Mouse (Mus musculus) heart, embryonic 10.5 days (tissue): ENCODE measurements at regions not wholly inside any gene's neighbourhood (a gene's known extent, or its start where the extent isn't known, plus 50 kb on each side); places are given as distances from the start of the nearest gene placed in this dataset.

Experiments
- DNase-seq: peaks from one replicate; pipeline ENCODE4 v3.0.0-alpha.2; 2017; ENCODE audit warnings: low spot score
- H3K27ac ChIP-seq: fragments of 300-500 bp; sonication (generic); 2 replicates; pipeline ENCODE4 v1.5.1; 2016; ENCODE audit warnings: mild to moderate bottlenecking
- H3K27me3 ChIP-seq: fragments of 300-500 bp; sonication (generic); 2 replicates; pipeline ENCODE4 v1.6.1; 2016; ENCODE audit warnings: mild to moderate bottlenecking; ENCODE audit not compliant: poor library complexity, insufficient read depth, severe bottlenecking
- H3K36me3 ChIP-seq: fragments of 300-500 bp; sonication (generic); 2 replicates; pipeline ENCODE4 v1.6.1; 2016; ENCODE audit warnings: mild to moderate bottlenecking, moderate library complexity
- H3K4me1 ChIP-seq: fragments of 300-500 bp; sonication (generic); 2 replicates; pipeline ENCODE4 v1.6.1; 2016; ENCODE audit warnings: mild to moderate bottlenecking
- H3K4me3 ChIP-seq: fragments of 300-500 bp; sonication (generic); 2 replicates; pipeline ENCODE4 v1.5.1; 2016; ENCODE audit warnings: mild to moderate bottlenecking, moderate library complexity
- H3K9me3 ChIP-seq: fragments of 300-500 bp; sonication (generic); 2 replicates; pipeline ENCODE4 v1.6.1; 2016; ENCODE audit warnings: mild to moderate bottlenecking, moderate library complexity
- WGBS: fragments of 180-500 bp; shearing (Covaris S2); methylation state at CpG from one replicate; pipeline ENCODE4 v1.1.7; 2016; 5-methylcytosine and 5-hydroxymethylcytosine counted together

DNA sequence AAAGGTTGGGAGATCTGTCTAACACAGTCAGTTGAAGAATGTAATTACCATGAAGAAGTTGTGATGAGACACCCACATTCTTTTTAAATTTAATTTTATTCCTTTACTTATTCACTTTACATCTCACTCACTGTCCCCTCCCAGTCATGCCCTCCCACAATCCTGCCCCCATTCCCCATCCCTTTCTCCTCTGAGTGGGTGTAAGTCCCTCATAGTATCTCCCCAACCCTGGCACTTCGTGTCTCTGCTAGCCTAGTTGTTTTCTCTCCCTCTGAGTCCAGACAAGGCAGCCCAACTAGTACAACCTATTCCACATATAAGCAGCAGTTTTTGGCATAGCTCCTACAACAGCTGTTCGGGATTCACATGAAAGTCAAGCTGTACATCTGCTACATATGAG is 487.3 kb downstream of the Gm9195 start:
- Histone ChIP-seq H3K4me3 (no peak overlapping the region), H3K36me3 (no peaks in the 10 kb centered on the region), H3K27ac (no peak overlapping the region), H3K9me3 (no peaks in the 10 kb centered on the region), H3K27me3 (no peaks in the 10 kb centered on the region), H3K4me1 (no peaks in the 10 kb centered on the region; the same call in 1 of the 2 replicates)
- WGBS = 76% methylated on average over 2 of the region's 2 CpGs
- DNase-seq = no peak

- no peak overlapping the region for H3K27ac ChIP-seq
- 55% methylated on average over 7 of the region's 7 CpGs for whole genome bisulfite sequencing
- H3K36me3 ChIP-seq = no peaks in the 10 kb centered on the region
- H3K9me3 ChIP-seq = no peaks in the 10 kb centered on the region
- H3K4me3 ChIP-seq = no peak overlapping the region
- no peaks in the 10 kb centered on the region for H3K27me3 ChIP-seq
- H3K4me1 ChIP-seq = no peaks in the 10 kb centered on the region; the same call in 1 of the 2 replicates
- no peak for DNase-seq
Observed at GRCm38 (mm10) chr14:72002205-72003138, 489.2 kb downstream of the Gm9195 start.

GRCm38 (mm10) chr14:71973016-71973415 is 518.6 kb downstream of the Gm9195 start:
- Histone ChIP-seq H3K27ac (no peak overlapping the region), H3K36me3 (no peaks in the 10 kb centered on the region)
- 83% methylated on average over 4 of the region's 4 CpGs for WGBS

GRCm38 (mm10) chr14:71972521-71972920 is 519.1 kb downstream of the Gm9195 start:
- no peak overlapping the region for H3K4me3 ChIP-seq
- 90% methylated on average over 1 of the region's 1 CpGs for WGBS
- DNase-seq = no peak
- no peaks in the 10 kb centered on the region for H3K36me3 ChIP-seq
- no peak overlapping the region for H3K27ac ChIP-seq
- no peaks in the 10 kb centered on the region for H3K27me3 ChIP-seq
- no peaks in the 10 kb centered on the region for H3K9me3 ChIP-seq
- H3K4me1 ChIP-seq = no peaks in the 10 kb centered on the region

More at GRCm38 (mm10) chr14:71973016-71973415, 518.6 kb downstream of the Gm9195 start:
- DNase-seq = no peak
- no peaks in the 10 kb centered on the region for H3K4me1 ChIP-seq
- H3K4me3 ChIP-seq = no peak overlapping the region
- no peaks in the 10 kb centered on the region for H3K27me3 ChIP-seq
- no peaks in the 10 kb centered on the region for H3K9me3 ChIP-seq

DNA sequence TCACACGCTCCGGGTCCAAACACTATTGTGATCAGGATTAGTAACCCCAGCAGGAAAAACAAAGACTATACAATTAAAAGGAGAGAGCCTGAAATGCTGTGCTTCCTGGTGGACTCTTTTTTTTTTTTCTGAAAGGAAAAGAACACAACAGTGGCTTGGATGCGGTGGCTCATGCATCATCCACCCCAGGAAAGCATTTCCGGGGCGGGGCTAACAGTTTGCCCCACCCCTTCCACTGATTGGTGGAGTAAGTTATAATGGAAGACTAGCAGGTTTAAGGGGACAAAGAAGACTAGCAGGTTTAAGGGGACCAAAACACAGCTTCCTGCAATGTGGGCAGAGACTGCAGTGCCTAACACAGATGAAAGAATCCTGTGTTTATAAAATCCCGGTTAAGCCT is 524.0 kb downstream of the Gm9195 start:
- WGBS = 71% methylated on average over 6 of the region's 6 CpGs
- H3K9me3 ChIP-seq = no peaks in the 10 kb centered on the region
- H3K27me3 ChIP-seq = no peaks in the 10 kb centered on the region
- no peaks in the 10 kb centered on the region for H3K4me1 ChIP-seq
- H3K36me3 ChIP-seq = no peaks in the 10 kb centered on the region
- no peak overlapping the region for H3K4me3 ChIP-seq
- no peak for DNase-seq
- no peak overlapping the region for H3K27ac ChIP-seq

DNA sequence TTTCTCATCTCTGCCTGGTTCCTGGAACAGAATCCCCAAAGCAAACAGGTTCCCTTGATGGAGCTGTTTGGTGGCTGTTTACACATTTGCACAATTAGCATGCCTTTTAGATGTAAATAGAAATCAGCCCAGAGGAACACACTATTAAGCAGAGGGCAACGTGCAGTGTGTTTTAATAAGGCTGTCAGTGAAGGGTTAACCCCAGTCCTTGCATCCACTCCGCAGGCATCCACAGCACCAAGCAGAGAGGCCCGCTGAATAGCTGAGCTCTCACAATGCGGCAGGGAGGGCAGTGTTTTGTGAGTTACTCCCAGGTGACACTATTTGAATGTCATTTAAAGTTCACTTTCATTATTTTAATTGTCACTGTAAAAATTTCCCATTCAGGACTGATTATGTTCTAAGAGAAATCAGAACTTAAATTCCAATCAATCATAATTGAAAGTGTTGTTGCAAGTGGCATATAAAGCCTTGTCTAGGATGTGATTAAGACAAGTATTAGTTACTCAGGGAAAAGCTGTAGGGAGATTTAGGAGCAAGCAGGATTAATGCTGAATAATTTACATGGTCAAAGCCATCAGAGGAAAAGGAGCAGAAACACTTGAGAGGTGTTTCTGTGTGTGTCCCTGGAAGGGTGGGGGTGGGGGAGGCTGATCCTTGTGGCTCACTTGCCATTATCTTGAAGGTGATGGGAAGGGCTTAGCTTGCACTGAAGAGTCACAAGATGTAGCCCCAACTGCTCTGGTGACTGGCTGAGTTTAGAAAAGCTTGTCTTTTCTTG is 528.1 kb downstream of the Gm9195 start:
- Histone ChIP-seq H3K27me3 (no peaks in the 10 kb centered on the region), H3K36me3 (no peaks in the 10 kb centered on the region), H3K4me3 (no peak overlapping the region), H3K9me3 (no peaks in the 10 kb centered on the region), H3K4me1 (no peaks in the 10 kb centered on the region), H3K27ac (no peak overlapping the region)
- DNase-seq = no peak
- WGBS = 6% methylated on average over 4 of the region's 4 CpGs

DNA sequence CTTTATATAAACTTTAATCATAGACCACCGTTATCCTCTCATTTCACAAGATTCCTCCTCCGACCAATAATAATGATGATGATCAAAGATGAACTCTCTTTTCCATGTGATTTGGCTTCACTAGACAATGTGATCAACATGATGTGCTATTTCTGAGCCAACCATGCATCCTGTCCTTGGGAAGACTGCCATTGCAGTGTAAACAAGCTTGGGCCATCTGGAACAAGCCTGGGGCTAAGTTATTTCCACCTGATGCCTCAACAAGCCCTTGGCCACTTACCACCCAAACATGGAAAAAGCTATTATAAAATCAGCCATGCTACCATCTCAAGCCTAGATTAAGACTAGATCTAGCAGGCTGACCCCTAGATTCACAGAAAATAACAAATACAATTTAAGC is 542.9 kb downstream of the Gm9195 start:
- Histone ChIP-seq H3K4me3 (no peak overlapping the region), H3K9me3 (no peaks in the 10 kb centered on the region), H3K27ac (no peak overlapping the region), H3K4me1 (no peaks in the 10 kb centered on the region), H3K36me3 (no peaks in the 10 kb centered on the region), H3K27me3 (no peaks in the 10 kb centered on the region)
- WGBS = 89% methylated on average over 2 of the region's 2 CpGs
- no peak for DNase-seq

GRCm38 (mm10) chr14:71937157-71937485 is 554.5 kb downstream of the Gm9195 start:
- Histone ChIP-seq H3K4me3 (no peak overlapping the region), H3K27me3 (no peaks in the 10 kb centered on the region)
- WGBS = 80% methylated on average over 2 of the region's 2 CpGs

GRCm38 (mm10) chr14:71936373-71937156 is 555.1 kb downstream of the Gm9195 start:
- Histone ChIP-seq H3K27ac (no peak overlapping the region), H3K27me3 (no peaks in the 10 kb centered on the region), H3K36me3 (no peaks in the 10 kb centered on the region), H3K9me3 (no peaks in the 10 kb centered on the region), H3K4me3 (no peak overlapping the region), H3K4me1 (no peaks in the 10 kb centered on the region)
- WGBS = 50% methylated on average over 6 of the region's 6 CpGs
- DNase-seq = no peak

More at GRCm38 (mm10) chr14:71937157-71937485, 554.5 kb downstream of the Gm9195 start:
- H3K9me3 ChIP-seq = no peaks in the 10 kb centered on the region
- no peaks in the 10 kb centered on the region for H3K36me3 ChIP-seq
- DNase-seq = no peak
- no peaks in the 10 kb centered on the region for H3K4me1 ChIP-seq
- no peak overlapping the region for H3K27ac ChIP-seq

- no peak overlapping the region for H3K27ac ChIP-seq
- no peaks in the 10 kb centered on the region for H3K4me1 ChIP-seq
- WGBS = 71% methylated on average over 5 of the region's 5 CpGs
- H3K27me3 ChIP-seq = no peaks in the 10 kb centered on the region
- no peaks in the 10 kb centered on the region for H3K36me3 ChIP-seq
- H3K9me3 ChIP-seq = no peaks in the 10 kb centered on the region
- H3K4me3 ChIP-seq = no peak overlapping the region
- no peak for DNase-seq
Observed at GRCm38 (mm10) chr14:71915964-71916363, 575.7 kb downstream of the Gm9195 start.

DNA sequence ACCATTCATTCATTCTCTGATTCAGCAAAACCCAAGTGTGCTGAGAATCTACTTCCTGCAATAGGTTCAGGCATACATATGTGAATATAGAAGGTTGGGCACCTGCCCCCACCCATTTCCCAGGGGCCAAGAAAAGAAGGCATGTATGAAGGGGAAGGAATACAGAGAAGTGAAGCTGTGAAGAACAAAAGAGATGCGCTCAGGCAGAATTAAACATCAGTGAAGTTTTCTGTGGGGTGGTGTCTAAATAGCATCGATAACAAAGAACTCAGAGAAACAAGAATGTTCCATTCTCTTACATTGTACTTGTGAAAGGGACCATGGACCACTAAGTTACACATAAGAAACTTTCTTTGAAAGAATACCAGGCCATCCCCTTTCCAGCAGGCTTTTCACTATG is 580.7 kb downstream of the Gm9195 start:
- no peaks in the 10 kb centered on the region for H3K4me1 ChIP-seq
- 88% methylated on average over 2 of the region's 2 CpGs for WGBS
- H3K27ac ChIP-seq = no peak overlapping the region
- no peaks in the 10 kb centered on the region for H3K9me3 ChIP-seq
- DNase-seq = no peak
- H3K27me3 ChIP-seq = no peaks in the 10 kb centered on the region
- no peaks in the 10 kb centered on the region for H3K36me3 ChIP-seq
- H3K4me3 ChIP-seq = no peak overlapping the region

- H3K27ac ChIP-seq = no peak overlapping the region
- no peak overlapping the region for H3K4me3 ChIP-seq
- no peaks in the 10 kb centered on the region for H3K9me3 ChIP-seq
- WGBS = 86% methylated on average over 4 of the region's 4 CpGs
- no peaks in the 10 kb centered on the region for H3K36me3 ChIP-seq
- no peak for DNase-seq
- no peaks in the 10 kb centered on the region for H3K27me3 ChIP-seq
- no peaks in the 10 kb centered on the region for H3K4me1 ChIP-seq
Observed at GRCm38 (mm10) chr14:71895468-71895867, 596.2 kb downstream of the Gm9195 start.

- H3K36me3 ChIP-seq = no peaks in the 10 kb centered on the region
- WGBS = 74% methylated on average over 4 of the region's 4 CpGs
- H3K27ac ChIP-seq = no peak overlapping the region
Observed at GRCm38 (mm10) chr14:71894811-71895210, 596.8 kb downstream of the Gm9195 start.

More at GRCm38 (mm10) chr14:71894811-71895210, 596.8 kb downstream of the Gm9195 start:
- Histone ChIP-seq H3K4me3 (no peak overlapping the region), H3K9me3 (no peaks in the 10 kb centered on the region), H3K4me1 (no peaks in the 10 kb centered on the region), H3K27me3 (no peaks in the 10 kb centered on the region)
- DNase-seq = no peak
